Mouse (Mus musculus) liver, postnatal 0 days (tissue): ENCODE data around the gene Ndfip2. TPM values are rescaled to one million over a fixed set of nuclear protein-coding genes. Genes with fewer than 3 reads are reported as not detected.
A peak's percentile ranks its signal among the peaks of the same experiment; 100 is the strongest.

Source experiments
- ATAC-seq: fragments of 200-750 bp; cut with Nextera tagmentation; 2 replicates; pipeline ENCODE4 v1.8.0; 2017; ENCODE audit warnings: mild to moderate bottlenecking, moderate library complexity
- DNase-seq: peaks from one replicate; pipeline ENCODE4 v3.0.0-alpha.2; 2016
- H3K27ac ChIP-seq: fragments of 300-500 bp; sonication (generic); 2 replicates; pipeline ENCODE4 v1.5.1; 2014; ENCODE audit warnings: antibody characterized with exemption, moderate library complexity, mild to moderate bottlenecking, low read depth
- H3K27me3 ChIP-seq: fragments of 300-500 bp; sonication (generic); 2 replicates; pipeline ENCODE4 v1.6.1; 2014; ENCODE audit warnings: low read length, control low read depth, mixed read lengths; ENCODE audit not compliant: insufficient read depth
- H3K36me3 ChIP-seq: fragments of 300-500 bp; sonication (generic); replicated peaks from 2 replicates; pipeline ENCODE4 v1.6.1; 2014; ENCODE audit warnings: mild to moderate bottlenecking, control low read depth, low read length, moderate library complexity, mixed read lengths; ENCODE audit not compliant: insufficient read depth
- H3K4me1 ChIP-seq: fragments of 300-500 bp; sonication (generic); 2 replicates; pipeline ENCODE4 v1.6.1; 2014; ENCODE audit warnings: antibody characterized with exemption, mild to moderate bottlenecking, control low read depth; ENCODE audit not compliant: insufficient read depth
- H3K4me2 ChIP-seq: fragments of 300-500 bp; sonication (generic); 2 replicates; pipeline ENCODE4 v1.6.1; 2014; ENCODE audit warnings: low read depth, mild to moderate bottlenecking, low read length, moderate library complexity, mixed read lengths
- H3K4me3 ChIP-seq: fragments of 300-500 bp; sonication (generic); 2 replicates; pipeline ENCODE4 v1.5.1; 2014; ENCODE audit warnings: low read depth, low read length
- H3K9ac ChIP-seq: fragments of 300-500 bp; sonication (generic); replicated peaks from 2 replicates; pipeline ENCODE4 v1.6.1; 2014; ENCODE audit warnings: mild to moderate bottlenecking, moderate library complexity
- H3K9me3 ChIP-seq: fragments of 300-500 bp; sonication (generic); 2 replicates; pipeline ENCODE4 v1.6.1; 2016; ENCODE audit warnings: mild to moderate bottlenecking, control low read depth, low read length, mixed read lengths
- CTCF ChIP-seq: sonication (generic); IDR thresholded peaks from 2 replicates; pipeline ENCODE4 v1.5.1; 2016; ENCODE audit warnings: antibody characterized with exemption, low read depth
- EP300 ChIP-seq: IDR thresholded peaks from 2 replicates; pipeline ENCODE4 v1.6.1; 2016; ENCODE audit warnings: antibody characterized with exemption, low read depth, mild to moderate bottlenecking
- WGBS: fragments of 180-500 bp; shearing (Covaris S2); extraction: QIAGEN DNeasy Blood & Tissue Kit; methylation state at CpG from one replicate; pipeline ENCODE4 v1.1.7; 2014; ENCODE audit not compliant: insufficient replicate concordance; 5-methylcytosine and 5-hydroxymethylcytosine counted together
- polyA plus RNA-seq: library from polyadenylated mRNA; unstranded; fragments of >200 nt; fragmentation: Nextera tagmentation; extraction: Ambion mirVana; gene quantifications from 2 replicates; pipeline ENCODE4 v1.2.1, GENCODE M21; 2015

Ndfip2 gene
- polyA plus RNA-seq, 1 experiment from 2014 or later: 40.5 TPM

GRCm38 (mm10) chr14:105312366-105312765 is 54.0 kb downstream of the Ndfip2 start:
- Histone ChIP-seq H3K27me3 (no peaks in the 10 kb centered on the region), H3K4me2 (no peak overlapping the region), H3K4me3 (no peak overlapping the region), H3K27ac (no peak overlapping the region), H3K9ac (no peak overlapping the region), H3K36me3 (peaks cover 2% of the 10 kb centered on the region; the same call in 1 of the 2 replicates), H3K9me3 (no peaks in the 10 kb centered on the region), H3K4me1 (no peaks in the 10 kb centered on the region)
- TF ChIP-seq EP300 (no peak), CTCF (no peak)
- DNase-seq: no peak
- ATAC-seq: no peak
- 81% methylated on average over 4 of the region's 4 CpGs for WGBS

- ATAC-seq: no peak
These were observed 54.6 kb downstream of the Ndfip2 start for GRCm38 (mm10) chr14:105312944-105313343.

DNA sequence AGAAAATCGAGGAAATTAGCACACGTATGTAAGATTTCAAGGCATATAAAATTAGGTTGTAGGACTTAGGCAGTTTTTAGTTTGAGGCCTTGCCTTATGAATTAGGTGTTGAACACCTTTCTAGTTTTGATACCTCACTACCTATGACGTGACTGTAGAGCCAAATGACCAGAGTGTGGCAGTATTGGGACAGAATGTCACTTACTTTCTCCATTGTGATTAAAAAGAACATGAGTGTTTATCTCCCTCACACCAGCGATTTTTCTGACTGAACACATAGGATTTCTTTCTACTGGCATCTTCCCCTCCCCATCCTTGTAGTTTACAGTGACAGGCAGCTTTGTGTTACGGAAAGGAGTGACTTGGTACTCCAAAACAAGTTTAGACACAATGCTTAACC is 55.5 kb downstream of the Ndfip2 start:
- peak; percentile 53 for TF ChIP-seq CTCF
- no peak for TF ChIP-seq EP300
- WGBS: 50% methylated on average over 5 of the region's 5 CpGs
- no peak overlapping the region for H3K27ac ChIP-seq
- H3K9ac ChIP-seq: no peak overlapping the region
- no peaks in the 10 kb centered on the region for H3K4me1 ChIP-seq
- H3K9me3 ChIP-seq: no peaks in the 10 kb centered on the region
- DNase-seq (no peak), ATAC-seq (no peak)
- H3K36me3 ChIP-seq: no peaks in the 10 kb centered on the region; the same call in 1 of the 2 replicates
- no peaks in the 10 kb centered on the region for H3K27me3 ChIP-seq
- H3K4me3 ChIP-seq: no peak overlapping the region
- no peak overlapping the region for H3K4me2 ChIP-seq

More at GRCm38 (mm10) chr14:105312944-105313343, 54.6 kb downstream of the Ndfip2 start:
- Histone ChIP-seq H3K27ac (no peak overlapping the region), H3K4me2 (no peak overlapping the region), H3K9me3 (no peaks in the 10 kb centered on the region), H3K9ac (no peak overlapping the region), H3K36me3 (peaks cover 1% of the 10 kb centered on the region; the same call in 1 of the 2 replicates), H3K4me3 (no peak overlapping the region), H3K4me1 (no peaks in the 10 kb centered on the region), H3K27me3 (no peaks in the 10 kb centered on the region)
- 85% methylated on average over 2 of the region's 2 CpGs for WGBS
- TF ChIP-seq CTCF: no peak
- TF ChIP-seq EP300: no peak
- DNase-seq: no peak

- Histone ChIP-seq H3K36me3 (no peaks in the 10 kb centered on the region), H3K4me2 (no peak overlapping the region), H3K27me3 (no peaks in the 10 kb centered on the region), H3K27ac (no peak overlapping the region), H3K4me1 (no peaks in the 10 kb centered on the region), H3K9ac (no peak overlapping the region), H3K4me3 (no peak overlapping the region), H3K9me3 (no peaks in the 10 kb centered on the region; the same call in 1 of the 2 replicates)
- WGBS: 58% methylated on average over 3 of the region's 3 CpGs
- DNase-seq (no peak), ATAC-seq (no peak)
- TF ChIP-seq CTCF (no peak), EP300 (no peak)
These were observed 63.3 kb downstream of the Ndfip2 start for GRCm38 (mm10) chr14:105321712-105322111.

DNA sequence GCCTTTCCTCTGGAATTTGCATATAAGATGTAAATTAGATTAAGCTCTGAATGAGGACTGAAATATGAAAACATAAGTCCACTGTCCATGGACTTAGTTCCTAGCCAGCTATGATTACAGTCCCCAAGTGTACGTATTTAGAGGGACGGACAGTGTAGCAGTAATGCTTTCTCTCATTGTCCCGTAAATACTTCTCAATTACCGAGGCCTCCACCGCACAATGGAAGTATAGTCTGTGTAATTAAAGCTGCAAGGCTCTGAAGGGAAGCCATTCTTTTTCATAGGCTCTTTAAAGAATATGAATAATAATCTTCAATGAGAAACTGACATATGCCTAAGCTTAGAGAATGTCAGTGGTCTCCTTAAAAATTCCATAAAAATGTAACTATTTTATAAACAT is 64.5 kb downstream of the Ndfip2 start:
- WGBS: 84% methylated on average over 5 of the region's 5 CpGs
- Histone ChIP-seq H3K27me3 (no peaks in the 10 kb centered on the region), H3K4me2 (no peak overlapping the region), H3K9ac (no peak overlapping the region), H3K4me3 (no peak overlapping the region), H3K4me1 (no peaks in the 10 kb centered on the region), H3K9me3 (no peaks in the 10 kb centered on the region; the same call in 1 of the 2 replicates), H3K27ac (no peak overlapping the region), H3K36me3 (no peaks in the 10 kb centered on the region)
- ATAC-seq: no peak
- TF ChIP-seq EP300 (no peak), CTCF (no peak)
- DNase-seq: no peak

DNA sequence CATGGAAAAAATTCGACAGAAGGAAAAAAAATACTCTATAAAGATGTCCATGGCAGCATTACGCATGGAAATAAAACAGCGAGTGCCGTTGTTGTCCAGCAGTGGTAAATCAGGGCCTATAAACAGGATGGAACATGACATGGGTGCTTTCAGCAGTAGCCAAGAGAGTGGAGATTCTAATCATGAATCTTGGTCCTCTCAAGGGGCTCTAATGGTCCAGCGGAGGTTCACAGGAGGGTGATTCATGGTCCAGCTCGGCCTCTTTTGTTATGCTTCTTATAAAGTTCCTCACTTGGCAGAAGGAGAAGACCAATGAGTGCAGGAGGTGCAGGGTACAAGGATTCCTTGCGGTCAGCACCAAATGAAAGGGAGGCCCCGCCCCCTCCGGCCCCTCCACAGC is 65.1 kb downstream of the Ndfip2 start:
- Histone ChIP-seq H3K4me3 (no peak overlapping the region), H3K27me3 (no peaks in the 10 kb centered on the region), H3K4me1 (no peaks in the 10 kb centered on the region), H3K9me3 (no peaks in the 10 kb centered on the region; the same call in 1 of the 2 replicates), H3K27ac (no peak overlapping the region), H3K4me2 (no peak overlapping the region), H3K9ac (no peak overlapping the region), H3K36me3 (no peaks in the 10 kb centered on the region)
- no peak for ATAC-seq
- 86% methylated on average over 9 of the region's 9 CpGs for whole genome bisulfite sequencing
- TF ChIP-seq CTCF (no peak), EP300 (no peak)
- no peak for DNase-seq
